Mouse (Mus musculus) gastrocnemius, postnatal 14 days (tissue): Measurements from ENCODE around the gene Tigd2. TPM values are rescaled to one million over a fixed set of nuclear protein-coding genes. Genes with fewer than 3 reads are reported as not detected.

Source experiments
- DNase-seq: peaks from one replicate; pipeline ENCODE4 v3.0.0; 2021; ENCODE audit warnings: mixed read lengths
- intact Hi-C: fragments of 180-260 bp; cut with DNase I; formaldehyde crosslinking; loops from one replicate; pipeline ENCODE4 v1.15.1; 2025; ENCODE audit warnings: low total_unique reads
- total RNA-seq, 2 experiments: library from RNA; stranded (reverse); gene quantifications; 2 replicates each; pipeline ENCODE4 v1.2.3; 2021

The Tigd2 gene
- total RNA-seq, 2 experiments from 2014 or later: 8.2 to 8.6 TPM

DNA sequence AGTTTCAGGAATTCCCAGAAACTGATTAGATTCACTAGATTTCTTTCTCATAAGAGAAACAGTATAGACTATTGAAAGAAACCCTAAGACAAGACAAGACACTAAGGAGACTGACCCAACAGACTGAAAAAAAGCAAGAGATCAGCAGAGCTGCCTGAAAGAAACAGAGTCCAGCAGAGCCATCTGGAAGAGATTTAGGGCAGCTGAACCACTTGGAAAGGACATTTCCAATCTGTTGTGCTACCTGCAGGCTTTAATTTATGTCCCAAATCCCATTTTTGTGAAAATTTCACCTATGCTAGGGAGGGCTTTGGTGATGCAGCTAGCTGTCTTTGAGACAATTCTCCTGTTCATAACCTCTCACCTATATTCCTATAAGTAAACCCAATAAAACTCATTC lies 25.0 kb downstream of the Tigd2 start:
- intact Hi-C loops: no loop called here
- no peak for DNase-seq

DNA sequence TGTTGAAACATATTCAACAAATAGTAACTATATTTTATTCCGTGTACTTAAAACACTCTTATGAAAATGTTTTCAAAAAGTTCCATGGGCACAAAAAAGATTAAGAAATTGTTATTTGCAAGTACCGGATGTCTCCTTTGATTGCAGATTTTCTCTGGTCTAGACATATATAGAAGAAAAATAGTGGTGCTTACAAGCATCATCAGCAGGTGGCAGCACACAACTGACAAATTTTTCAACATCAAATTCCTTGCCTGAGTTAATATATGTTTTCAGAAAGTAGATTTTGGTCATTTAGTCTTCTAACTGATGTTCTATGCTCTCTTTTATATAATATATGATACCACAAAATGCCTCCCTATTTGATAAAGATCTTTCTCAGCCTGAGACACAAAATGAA lies 41.0 kb downstream of the Tigd2 start:
- intact Hi-C loops: no loop called here
- peak; percentile 8 for DNase-seq

DNA sequence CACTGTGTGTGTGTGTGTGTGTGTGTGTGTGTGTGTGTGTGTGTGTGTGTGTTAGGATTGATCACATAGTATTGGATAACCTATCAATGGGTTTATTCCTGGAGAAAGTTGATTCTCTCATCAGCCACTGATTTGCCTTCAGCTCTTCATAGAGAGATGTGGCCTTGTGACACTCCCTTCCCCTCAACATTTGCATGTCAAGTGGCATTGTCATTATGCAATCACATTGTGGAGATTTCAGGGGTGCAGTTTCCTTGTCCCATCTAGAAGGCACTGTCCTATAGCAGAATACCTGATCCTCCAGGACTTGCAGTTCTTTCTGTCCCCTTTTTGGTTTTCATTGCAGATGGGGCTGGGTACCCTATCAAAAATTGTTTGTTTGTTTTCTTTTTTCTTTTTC lies 41.9 kb downstream of the Tigd2 start:
- intact Hi-C loops: no loop called here
- no peak for DNase-seq

DNA sequence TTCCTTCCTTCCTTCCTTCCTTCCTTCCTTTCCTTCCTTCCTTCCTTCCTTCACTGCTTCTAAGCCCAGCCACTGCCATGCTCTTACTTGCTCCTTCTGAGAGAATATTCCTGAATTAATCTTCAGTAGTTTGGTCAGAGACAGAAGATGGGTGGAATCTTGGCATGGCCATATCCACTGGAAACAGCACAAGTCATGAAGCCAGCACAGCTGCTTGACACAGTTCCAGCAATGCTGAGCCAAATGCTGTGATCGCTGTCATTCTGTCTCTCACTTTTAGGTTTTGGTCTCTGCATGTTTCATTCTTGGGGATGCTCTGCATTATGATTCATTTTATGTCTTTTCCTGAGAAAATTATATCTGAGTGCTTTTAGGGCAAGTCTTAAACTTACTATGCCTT lies 47.2 kb downstream of the Tigd2 start:
- peak; percentile 66 for DNase-seq
- intact Hi-C loops: no loop called here

Other genes starting within 250 kb of the Tigd2 start
- 1 to 10 TPM; 7.7 to 8.5 TPM for gene Fam13a, start 184.3 kb upstream of the Tigd2 start, total RNA-seq
- gene Gprin3, start 217.4 kb downstream of the Tigd2 start, total RNA-seq: under 1 TPM; 0.51 to 0.59 TPM